Mouse (Mus musculus) ES-E14 (cell line): Measurements from ENCODE around the gene Cyb5d1. TPM values are rescaled to one million over a fixed set of nuclear protein-coding genes. Genes with fewer than 3 reads are reported as not detected.

Experiments used
- DNase-seq: peaks from one replicate; pipeline ENCODE4 v3.0.0-alpha.2; 2013; ENCODE audit warnings: low read depth, low spot score
- H3K27ac ChIP-seq: 2 replicates; pipeline ENCODE4 v1.5.1; 2012; ENCODE audit warnings: low read depth, mild to moderate bottlenecking, low read length, moderate library complexity, mixed read lengths; ENCODE audit not compliant: poor library complexity, insufficient read depth, severe bottlenecking
- H3K36me3 ChIP-seq: 2 replicates; pipeline ENCODE4 v1.6.1; 2012; ENCODE audit warnings: mild to moderate bottlenecking, low read length, moderate library complexity, mixed read lengths; ENCODE audit not compliant: control insufficient read depth, poor library complexity, insufficient read depth, severe bottlenecking
- H3K4me1 ChIP-seq, 2 experiments: fragments of 150-350 bp in 1 of 2; sonication (generic) in 1 of 2; 2 replicates each; pipeline ENCODE4 v1.6.1; 2012; ENCODE audit warnings: low read length in 2 of 2, mild to moderate bottlenecking in 1 of 2, mixed read lengths in 1 of 2; ENCODE audit not compliant: control insufficient read depth in 2 of 2, insufficient read depth in 2 of 2, poor library complexity in 1 of 2
- H3K4me3 ChIP-seq, 2 experiments: fragments of 150-350 bp in 1 of 2; sonication (generic) in 1 of 2; 2 replicates each; pipeline ENCODE4 v1.5.1; 2012; ENCODE audit warnings: low read length in 2 of 2, low read depth in 1 of 2, mild to moderate bottlenecking in 1 of 2, mixed read lengths in 1 of 2; ENCODE audit not compliant: insufficient read depth in 1 of 2, poor library complexity in 1 of 2, severe bottlenecking in 1 of 2
- H3K9ac ChIP-seq: 2 replicates; pipeline ENCODE4 v1.6.1; 2012; ENCODE audit warnings: low read depth, mild to moderate bottlenecking, low read length, mixed read lengths; ENCODE audit not compliant: poor library complexity, insufficient read depth, severe bottlenecking
- H3K9me3 ChIP-seq: fragments of 150-350 bp; sonication (generic); 2 replicates; pipeline ENCODE4 v1.6.1; 2012; ENCODE audit warnings: low read depth, mild to moderate bottlenecking, low read length; ENCODE audit not compliant: control insufficient read depth, insufficient read depth
- CHD2 ChIP-seq: IDR thresholded peaks from 2 replicates; pipeline ENCODE4 v1.6.1; 2014; ENCODE audit warnings: mild to moderate bottlenecking, low read depth, low read length, inconsistent platforms
- HCFC1 ChIP-seq: IDR thresholded peaks from 2 replicates; pipeline ENCODE4 v1.6.1; 2012; ENCODE audit warnings: low read length, inconsistent platforms, borderline replicate concordance; ENCODE audit not compliant: insufficient read depth
- MAFK ChIP-seq: IDR thresholded peaks from 2 replicates; pipeline ENCODE4 v1.6.1; 2014; ENCODE audit warnings: mild to moderate bottlenecking, low read depth, low read length, inconsistent platforms; ENCODE audit not compliant: insufficient read depth
- ZC3H11A ChIP-seq: IDR thresholded peaks from 2 replicates; pipeline ENCODE4 v1.6.1; 2012; ENCODE audit warnings: low read depth, mild to moderate bottlenecking, inconsistent platforms, low read length, borderline replicate concordance
- ZNF384 ChIP-seq: IDR thresholded peaks from 2 replicates; pipeline ENCODE4 v1.6.1; 2012; ENCODE audit warnings: low read depth, low read length, inconsistent platforms
- in situ Hi-C, 2 experiments: fragments of 600-800 bp; cut with MboI; formaldehyde crosslinking; loops; one replicate each; pipeline ENCODE4 v1.15.1; 2025; ENCODE audit warnings: low sequenced_read_pairs in 2 of 2, inconsistent platforms in 1 of 2; ENCODE audit not compliant: unreplicated experiment in 2 of 2
- total RNA-seq: library from RNA; depleted of rRNA; stranded (reverse); fragments of 300-350 nt; gene quantifications from 2 replicates; pipeline ENCODE4 v1.2.3, GENCODE M21; 2012

Cyb5d1 gene
- total RNA-seq, 1 experiment = 29.0 TPM

DNA sequence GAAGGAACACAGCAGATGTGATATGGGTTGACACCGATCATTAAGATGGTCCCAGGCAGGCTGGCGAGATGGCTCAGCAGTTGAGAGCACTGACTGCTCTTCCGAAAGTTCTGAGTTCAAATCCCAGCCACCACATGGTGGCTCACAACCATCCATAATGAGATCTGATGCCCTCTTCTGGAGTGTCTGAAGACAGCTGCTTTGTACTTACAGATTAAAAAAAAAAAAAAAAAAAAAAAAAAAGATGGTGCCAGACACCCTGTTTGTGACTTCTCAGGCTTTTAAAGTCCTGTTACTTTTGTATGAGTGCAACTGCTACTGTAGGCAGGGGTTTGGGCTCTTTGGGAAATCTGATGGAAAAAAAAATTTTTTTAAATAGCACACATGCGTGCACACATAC, 6.8 kb downstream of the Cyb5d1 start:
- in situ Hi-C loops = loop anchor here in 1 of 2 experiments (10.0 kb wide), 1 partner anchor 124 kb away; no protein-coding TSS in a partner anchor
- Histone ChIP-seq H3K4me3 (no peak overlapping the region), H3K9ac (no peak overlapping the region), H3K4me1 (peaks cover 0 to 3% of the 10 kb centered on the region in 2 experiments; a peak in 2 of 4 replicates), H3K27ac (no peak overlapping the region), H3K9me3 (no peaks in the 10 kb centered on the region), H3K36me3 (no peaks in the 10 kb centered on the region)
- TF ChIP-seq ZNF384 = peak; percentile 67; the same call in 1 of the 2 replicates
- no peak for TF ChIP-seq CHD2
- DNase-seq = no peak

- DNase-seq = no peak
- in situ Hi-C loops = loop anchor here in 1 of 2 experiments (10.0 kb wide), 1 partner anchor 122 kb away; no protein-coding TSS in a partner anchor
- no peaks in the 10 kb centered on the region for H3K9me3 ChIP-seq
- no peaks in the 10 kb centered on the region for H3K36me3 ChIP-seq
- H3K4me1 ChIP-seq = peaks cover 0 to 3% of the 10 kb centered on the region in 2 experiments; a peak in 2 of 4 replicates
- H3K4me3 ChIP-seq = no peak overlapping the region
- TF ChIP-seq ZC3H11A = no peak
- TF ChIP-seq MAFK = no peak
- TF ChIP-seq CHD2 = no peak
- TF ChIP-seq ZNF384 = no peak
- TF ChIP-seq HCFC1 = no peak
- H3K27ac ChIP-seq = no peak overlapping the region
- no peak overlapping the region for H3K9ac ChIP-seq
These were observed 8.7 kb downstream of the Cyb5d1 start for GRCm38 (mm10) chr11:69386758-69387157.

- Histone ChIP-seq H3K9me3 (no peaks in the 10 kb centered on the region), H3K9ac (no peak overlapping the region), H3K4me3 (no peak overlapping the region), H3K36me3 (no peaks in the 10 kb centered on the region), H3K27ac (no peak overlapping the region), H3K4me1 (no peaks in the 10 kb centered on the region)
- in situ Hi-C loops = loop anchor here (5.0 to 10.0 kb wide), 2 partner anchors 118 to 120 kb away; no protein-coding TSS in a partner anchor
- TF ChIP-seq CHD2 = no peak
- TF ChIP-seq ZNF384 = no peak
- TF ChIP-seq HCFC1 = no peak
- no peak for TF ChIP-seq ZC3H11A
- TF ChIP-seq MAFK = no peak
- DNase-seq = no peak
These were observed 10.5 kb downstream of the Cyb5d1 start for GRCm38 (mm10) chr11:69384979-69385378.

- no peak overlapping the region for H3K9ac ChIP-seq
- H3K9me3 ChIP-seq = no peaks in the 10 kb centered on the region
- no peak for TF ChIP-seq MAFK
- no peak for TF ChIP-seq ZNF384
- TF ChIP-seq CHD2 = no peak
- no peak for TF ChIP-seq HCFC1
- no peak for TF ChIP-seq ZC3H11A
- no peak overlapping the region for H3K27ac ChIP-seq
- no peaks in the 10 kb centered on the region for H3K36me3 ChIP-seq
- in situ Hi-C loops = loop anchor here (5.0 to 10.0 kb wide), 2 partner anchors 115 to 118 kb away; no protein-coding TSS in a partner anchor
- H3K4me1 ChIP-seq = no peaks in the 10 kb centered on the region
- no peak for DNase-seq
- H3K4me3 ChIP-seq = no peak overlapping the region
These were observed 12.8 kb downstream of the Cyb5d1 start for GRCm38 (mm10) chr11:69382478-69383105.
